Mouse (Mus musculus): ENCODE data around the gene Eral1. TPM values are rescaled to one million over a fixed set of nuclear protein-coding genes. Genes with fewer than 3 reads are reported as not detected.
A peak's percentile ranks its signal among the peaks of the same experiment; 100 is the strongest.

Eral1 gene
- polyA plus RNA-seq, 1 experiment from 2014 or later = 35.9 TPM

DNA sequence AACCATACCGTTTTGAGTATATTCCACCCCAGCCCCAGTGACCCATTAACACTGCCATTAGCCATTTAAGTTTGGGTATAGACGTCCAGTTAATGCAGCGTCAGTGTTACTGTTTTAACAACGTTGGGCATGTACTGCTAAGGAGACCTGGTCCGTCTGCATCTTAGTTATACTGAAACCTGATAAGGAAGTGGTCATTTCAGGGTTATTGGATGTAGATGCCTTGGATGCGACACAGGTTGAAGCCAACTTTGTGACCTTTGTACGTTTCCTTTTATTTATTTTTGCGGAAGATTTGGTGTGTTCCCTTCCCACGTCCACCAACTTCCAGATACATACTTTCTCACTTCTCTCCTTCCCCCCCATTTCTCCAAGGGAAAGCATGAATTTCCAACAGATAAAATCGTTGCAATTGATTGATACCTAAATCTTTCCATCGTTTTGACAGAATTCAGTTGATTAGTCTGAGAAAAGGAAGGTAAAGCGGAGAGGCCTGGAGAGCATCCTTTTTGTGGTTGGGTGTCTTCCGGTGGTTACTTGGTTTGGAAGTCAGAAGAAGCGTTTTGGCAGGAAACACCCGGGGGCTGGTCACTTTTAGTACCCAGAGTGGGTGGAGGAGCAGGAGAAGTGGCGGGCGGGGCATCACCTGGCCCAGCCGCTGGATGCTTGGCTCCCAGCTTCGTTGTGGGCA lies 34.6 kb upstream of the Eral1 start:
- no peaks in the 10 kb centered on the region for H3K27me3 ChIP-seq
- no peaks in the 10 kb centered on the region for H3K9me3 ChIP-seq
- WGBS = 7% methylated on average over 19 of the region's 19 CpGs
- no peak for ATAC-seq (ENCODE audit: insufficient number of reproducible peaks, insufficient read depth, low FRiP score, low TSS enrichment)
- H3K4me3 ChIP-seq = peak overlapping the region; percentile 75
- H3K9ac ChIP-seq = peak overlapping the region; percentile 69
- H3K4me1 ChIP-seq = peaks cover 18% of the 10 kb centered on the region
- H3K27ac ChIP-seq = peak overlapping the region; percentile 87
- peak overlapping the region; percentile 67 for H3K4me2 ChIP-seq (replicated peaks)
- no peaks in the 10 kb centered on the region for H3K36me3 ChIP-seq

- H3K4me1 ChIP-seq = peaks cover 16% of the 10 kb centered on the region
- H3K36me3 ChIP-seq = no peaks in the 10 kb centered on the region
- no peak overlapping the region for H3K27ac ChIP-seq
- H3K4me2 ChIP-seq (replicated peaks) = no peak overlapping the region
- ATAC-seq (ENCODE audit: insufficient number of reproducible peaks, insufficient read depth, low FRiP score, low TSS enrichment) = no peak
- WGBS = 83% methylated on average over 2 of the region's 2 CpGs
- H3K9me3 ChIP-seq = no peaks in the 10 kb centered on the region
- H3K4me3 ChIP-seq = no peak overlapping the region
- H3K9ac ChIP-seq = no peak overlapping the region
- H3K27me3 ChIP-seq = no peaks in the 10 kb centered on the region
These were observed 33.4 kb upstream of the Eral1 start for GRCm38 (mm10) chr11:78113616-78114015.

DNA sequence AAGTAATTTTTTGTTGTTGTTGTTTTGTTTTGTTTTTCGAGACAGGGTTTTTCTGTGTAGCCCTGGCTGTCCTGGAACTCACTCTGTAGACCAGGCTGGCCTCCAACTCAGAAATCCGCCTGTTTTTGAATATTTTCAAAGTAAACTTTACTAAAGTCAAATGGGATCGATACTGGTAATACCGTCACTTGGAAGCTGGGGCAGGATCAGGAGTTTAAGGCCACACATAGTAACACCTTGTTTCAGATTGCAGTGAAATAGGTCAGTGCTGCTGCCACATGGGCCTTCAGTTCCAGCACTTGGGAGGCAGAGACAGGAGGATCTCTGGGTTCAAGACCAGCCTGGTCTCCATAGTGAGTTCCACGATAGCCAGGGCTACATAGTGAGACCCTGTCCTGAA lies 24.3 kb upstream of the Eral1 start:
- Histone ChIP-seq H3K9ac (no peak overlapping the region), H3K27me3 (no peaks in the 10 kb centered on the region), H3K4me2 (replicated peaks) (no peak overlapping the region), H3K9me3 (no peaks in the 10 kb centered on the region), H3K4me3 (no peak overlapping the region), H3K36me3 (0 out of 2 replicates have a peak, but pooled peaks cover 4% of the 10 kb centered on the region), H3K27ac (no peak overlapping the region), H3K4me1 (no peaks in the 10 kb centered on the region)
- WGBS = 91% methylated on average over 5 of the region's 5 CpGs
- no peak for ATAC-seq (ENCODE audit: insufficient number of reproducible peaks, insufficient read depth, low FRiP score, low TSS enrichment)

DNA sequence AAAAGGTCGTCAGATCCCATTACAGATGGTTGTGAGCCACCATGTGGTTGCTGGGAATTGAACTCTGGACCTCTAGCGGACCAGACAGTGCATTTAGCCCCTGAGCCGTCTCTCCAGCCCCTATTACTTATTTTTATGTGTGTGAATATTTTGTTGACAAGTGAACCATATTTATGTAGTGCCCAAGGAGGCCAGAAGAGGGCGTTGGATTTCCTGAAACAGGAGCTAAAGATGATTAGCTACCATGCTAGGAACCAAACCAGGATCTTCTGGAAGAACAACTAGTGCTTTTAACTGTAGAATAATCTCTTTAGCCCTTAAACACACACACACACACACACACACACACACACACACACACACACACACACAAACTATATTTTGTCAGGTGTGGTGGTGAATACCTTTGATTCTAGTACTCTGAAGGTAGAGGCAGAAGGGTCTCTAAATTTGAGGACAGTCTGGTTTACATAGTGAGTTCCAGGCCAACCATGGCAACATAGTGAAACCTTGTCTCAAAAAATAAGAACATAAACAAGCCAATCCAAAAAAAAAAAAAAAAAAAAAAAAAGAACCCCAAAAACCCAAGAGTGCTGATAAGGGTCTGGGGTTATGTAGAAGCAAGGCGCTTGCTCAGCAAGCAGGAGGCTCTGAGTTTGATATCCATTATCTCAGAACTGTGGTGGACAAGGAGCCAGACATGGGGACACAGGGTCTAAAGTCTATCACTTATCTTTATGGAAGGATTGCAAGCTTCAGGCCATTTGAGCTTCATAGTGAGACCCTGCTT lies 23.0 kb upstream of the Eral1 start:
- H3K9ac ChIP-seq = no peak overlapping the region
- no peak overlapping the region for H3K27ac ChIP-seq
- H3K36me3 ChIP-seq = 0 out of 2 replicates have a peak, but pooled peaks cover 4% of the 10 kb centered on the region
- ATAC-seq (ENCODE audit: insufficient number of reproducible peaks, insufficient read depth, low FRiP score, low TSS enrichment) = no peak
- no peaks in the 10 kb centered on the region for H3K9me3 ChIP-seq
- no peak overlapping the region for H3K4me2 ChIP-seq (replicated peaks)
- WGBS = 72% methylated on average over 5 of the region's 5 CpGs
- no peak overlapping the region for H3K4me3 ChIP-seq
- H3K4me1 ChIP-seq = no peaks in the 10 kb centered on the region
- no peaks in the 10 kb centered on the region for H3K27me3 ChIP-seq

DNA sequence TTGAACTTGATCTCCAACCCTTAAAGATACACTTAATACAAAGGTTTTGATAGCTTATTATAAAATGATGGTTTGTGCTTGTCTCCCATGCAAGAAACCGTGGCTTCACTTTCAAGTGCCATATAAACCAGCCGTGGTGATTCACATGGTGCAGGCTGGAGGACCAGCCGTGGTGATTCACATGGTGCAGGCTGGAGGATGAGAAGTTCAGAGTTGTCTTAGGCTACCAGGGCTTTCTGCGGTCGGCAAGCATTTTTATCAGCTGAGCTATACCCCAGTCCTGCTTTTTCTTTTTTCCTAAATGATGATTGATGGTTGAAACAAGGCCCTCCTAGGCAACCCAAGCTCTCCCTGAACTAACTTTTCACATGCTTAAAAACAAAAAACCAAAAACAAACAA lies 22.0 kb upstream of the Eral1 start:
- 87% methylated on average over 5 of the region's 5 CpGs for WGBS
- Histone ChIP-seq H3K9me3 (no peaks in the 10 kb centered on the region), H3K4me1 (no peaks in the 10 kb centered on the region), H3K4me3 (no peak overlapping the region), H3K4me2 (replicated peaks) (no peak overlapping the region), H3K9ac (no peak overlapping the region), H3K27ac (no peak overlapping the region), H3K36me3 (0 out of 2 replicates have a peak, but pooled peaks cover 4% of the 10 kb centered on the region), H3K27me3 (no peaks in the 10 kb centered on the region)
- ATAC-seq (ENCODE audit: insufficient number of reproducible peaks, insufficient read depth, low FRiP score, low TSS enrichment) = no peak

DNA sequence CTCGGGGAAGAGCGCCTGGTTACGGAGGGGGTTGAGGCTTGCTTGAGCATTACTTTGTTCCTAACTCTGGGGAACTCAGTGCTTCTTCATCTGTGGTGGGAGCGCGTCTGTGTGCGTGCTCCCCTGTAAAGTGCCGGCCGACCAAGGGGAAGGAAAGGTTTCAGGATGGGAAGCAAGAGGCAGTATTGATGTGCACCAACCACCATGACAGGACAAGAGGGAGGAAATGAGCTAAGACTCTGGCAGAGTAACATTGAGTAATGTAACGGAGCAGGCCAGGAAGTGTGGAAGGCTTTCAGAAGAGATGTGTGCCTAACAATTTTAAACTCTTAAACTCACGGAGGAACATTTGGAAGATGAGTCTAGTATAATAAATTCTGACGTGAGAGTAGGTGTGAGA lies 20.6 kb upstream of the Eral1 start:
- H3K4me3 ChIP-seq = no peak overlapping the region
- H3K36me3 ChIP-seq = no peaks in the 10 kb centered on the region
- no peak overlapping the region for H3K4me2 ChIP-seq (replicated peaks)
- H3K4me1 ChIP-seq = peaks cover 14% of the 10 kb centered on the region
- ATAC-seq (ENCODE audit: insufficient number of reproducible peaks, insufficient read depth, low FRiP score, low TSS enrichment) = no peak
- H3K9me3 ChIP-seq = no peaks in the 10 kb centered on the region
- 94% methylated on average over 11 of the region's 11 CpGs for WGBS
- H3K9ac ChIP-seq = no peak overlapping the region
- no peak overlapping the region for H3K27ac ChIP-seq
- no peaks in the 10 kb centered on the region for H3K27me3 ChIP-seq

DNA sequence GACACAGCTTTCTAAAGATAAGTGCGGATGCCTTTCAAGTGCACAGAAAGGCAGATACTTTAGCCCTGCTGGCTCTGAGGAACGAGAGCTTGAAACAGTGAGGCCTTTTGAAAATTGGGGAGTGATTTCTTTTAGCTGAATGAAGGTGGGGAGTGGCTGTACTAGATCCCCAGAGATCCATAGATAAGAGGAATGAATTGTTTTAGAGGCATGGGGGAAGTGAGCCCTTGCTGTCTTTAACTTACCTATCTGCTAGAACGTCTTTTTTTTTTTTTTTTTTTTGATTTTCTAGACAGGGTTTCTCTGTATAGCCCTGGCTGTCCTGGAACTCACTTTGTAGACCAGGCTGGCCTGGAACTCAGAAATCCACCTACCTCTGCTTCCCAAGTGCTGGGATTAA lies 16.9 kb upstream of the Eral1 start:
- WGBS = 34% methylated on average over 3 of the region's 3 CpGs
- Histone ChIP-seq H3K9me3 (no peaks in the 10 kb centered on the region), H3K36me3 (no peaks in the 10 kb centered on the region), H3K4me1 (peaks cover 21% of the 10 kb centered on the region), H3K4me3 (no peak overlapping the region), H3K27ac (no peak overlapping the region), H3K9ac (no peak overlapping the region), H3K27me3 (no peaks in the 10 kb centered on the region), H3K4me2 (replicated peaks) (peak overlapping the region; percentile 77)
- ATAC-seq (ENCODE audit: insufficient number of reproducible peaks, insufficient read depth, low FRiP score, low TSS enrichment) = no peak

- Histone ChIP-seq H3K36me3 (no peaks in the 10 kb centered on the region), H3K9me3 (no peaks in the 10 kb centered on the region), H3K27ac (0 out of 2 replicates have a peak overlapping the region, but pooled peaks have one; percentile 73), H3K4me1 (peaks cover 21% of the 10 kb centered on the region), H3K27me3 (no peaks in the 10 kb centered on the region), H3K9ac (peak overlapping the region; percentile 79), H3K4me3 (peak overlapping the region; percentile 71), H3K4me2 (replicated peaks) (peak overlapping the region; percentile 77)
- no peak for ATAC-seq (ENCODE audit: insufficient number of reproducible peaks, insufficient read depth, low FRiP score, low TSS enrichment)
- WGBS = 31% methylated on average over 5 of the region's 5 CpGs
These were observed 14.9 kb upstream of the Eral1 start for GRCm38 (mm10) chr11:78095144-78095516.

- peaks cover 21% of the 10 kb centered on the region for H3K4me1 ChIP-seq
- H3K9me3 ChIP-seq = no peaks in the 10 kb centered on the region
- WGBS = under 1% methylated on average over 38 of the region's 38 CpGs
- ATAC-seq (ENCODE audit: insufficient number of reproducible peaks, insufficient read depth, low FRiP score, low TSS enrichment) = peak; percentile 81
- peak within 1 kb of the TSS; percentile 73 for H3K27ac ChIP-seq
- peak within 1 kb of the TSS; percentile 79 for H3K9ac ChIP-seq
- peak within 1 kb of the TSS; percentile 77 for H3K4me2 ChIP-seq (replicated peaks)
- H3K27me3 ChIP-seq = no peaks in the 10 kb centered on the region
- no peaks in the 10 kb centered on the region for H3K36me3 ChIP-seq
- peak within 1 kb of the TSS; percentile 71 for H3K4me3 ChIP-seq
These were observed 14.4 kb upstream of the Eral1 start, which contains the start of gene Fam222b for GRCm38 (mm10) chr11:78094504-78095143. Fam222b (plus strand) TSS chr11:78094660.

DNA sequence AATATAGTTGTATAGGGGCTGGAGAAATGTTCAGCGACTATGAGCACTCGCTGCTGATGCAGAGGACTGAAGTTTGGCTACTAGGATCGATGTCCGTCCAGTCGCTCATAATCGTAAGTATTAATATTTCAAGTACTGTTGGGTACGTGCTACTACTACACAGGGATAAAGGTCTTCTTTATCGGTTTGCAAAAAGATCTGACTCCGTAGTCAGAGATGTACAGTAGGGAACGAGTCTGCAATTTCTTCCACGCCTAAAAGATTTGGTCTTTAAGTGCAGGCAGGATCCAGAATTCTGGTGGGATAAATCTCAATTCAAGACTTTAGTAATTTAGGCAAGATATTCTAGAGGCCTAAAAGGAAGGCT lies 13.9 kb upstream of the Eral1 start:
- H3K27me3 ChIP-seq = no peaks in the 10 kb centered on the region
- peak overlapping the region; percentile 79 for H3K9ac ChIP-seq
- no peaks in the 10 kb centered on the region for H3K9me3 ChIP-seq
- no peaks in the 10 kb centered on the region for H3K36me3 ChIP-seq
- 50% methylated on average over 11 of the region's 11 CpGs for WGBS
- peak overlapping the region; percentile 71 for H3K4me3 ChIP-seq
- H3K27ac ChIP-seq = peak overlapping the region; percentile 73
- H3K4me1 ChIP-seq = peaks cover 21% of the 10 kb centered on the region
- peak overlapping the region; percentile 77 for H3K4me2 ChIP-seq (replicated peaks)
- ATAC-seq (ENCODE audit: insufficient number of reproducible peaks, insufficient read depth, low FRiP score, low TSS enrichment) = peak; percentile 28; the same call in 1 of the 2 replicates

DNA sequence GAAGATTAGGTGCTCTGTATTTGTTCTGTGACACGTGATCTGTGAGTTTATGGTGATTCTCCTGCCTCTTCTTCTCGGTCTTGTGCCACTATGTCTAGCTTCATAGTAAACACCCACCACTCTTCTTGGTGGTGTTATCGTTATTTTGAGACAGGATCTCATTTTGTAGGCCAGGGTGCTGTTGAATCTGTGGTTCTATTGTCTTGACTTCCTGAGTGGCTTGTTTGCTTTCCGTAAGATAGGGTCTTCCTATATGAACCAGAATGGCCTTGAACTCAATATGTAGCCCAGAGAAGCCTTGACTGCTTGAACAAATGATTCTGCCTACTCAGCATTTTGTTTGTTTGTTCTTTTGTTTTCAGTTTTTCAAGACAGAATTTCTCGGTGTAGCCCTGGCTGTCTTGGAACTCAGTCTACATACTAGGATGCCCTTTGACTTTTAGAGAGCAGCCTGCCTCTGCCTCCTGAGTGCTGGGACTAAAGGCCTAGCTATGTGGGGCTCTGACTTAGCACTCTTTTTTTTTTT lies 7.6 kb upstream of the Eral1 start:
- WGBS = 86% methylated on average over 5 of the region's 5 CpGs
- H3K9me3 ChIP-seq = no peaks in the 10 kb centered on the region
- no peaks in the 10 kb centered on the region for H3K4me1 ChIP-seq
- no peaks in the 10 kb centered on the region for H3K27me3 ChIP-seq
- no peak overlapping the region for H3K4me2 ChIP-seq (replicated peaks)
- no peaks in the 10 kb centered on the region for H3K36me3 ChIP-seq
- no peak overlapping the region for H3K27ac ChIP-seq
- no peak overlapping the region for H3K9ac ChIP-seq
- no peak overlapping the region for H3K4me3 ChIP-seq
- ATAC-seq (ENCODE audit: insufficient number of reproducible peaks, insufficient read depth, low FRiP score, low TSS enrichment) = no peak
